Mouse (Mus musculus) liver, adult 2 months (tissue): ENCODE data around the gene Phf6. TPM values are rescaled to one million over a fixed set of nuclear protein-coding genes. Genes with fewer than 3 reads are reported as not detected.
"Not testable (repeated sequence)": the region's sequence is repeated elsewhere in the genome, so short reads cannot be mapped to it uniquely, and the experiment has no call there.

Experiments
- DNase-seq: peaks from one replicate; pipeline ENCODE4 v3.0.0-alpha.2; 2011; ENCODE audit warnings: low read depth, low spot score; ENCODE audit errors: extremely low read depth
- H3K27ac ChIP-seq: fragments of 200-500 bp; replicated peaks from 2 replicates; pipeline ENCODE4 v1.5.1; 2012; ENCODE audit warnings: low read depth, mild to moderate bottlenecking, control low read depth, inconsistent platforms, low read length; ENCODE audit not compliant: insufficient read depth
- H3K27me3 ChIP-seq: fragments of 200-500 bp; 2 replicates; pipeline ENCODE4 v1.6.1; 2012; ENCODE audit warnings: mild to moderate bottlenecking, moderate library complexity, low read length, inconsistent platforms; ENCODE audit not compliant: control insufficient read depth, insufficient read depth
- H3K36me3 ChIP-seq: fragments of 200-500 bp; 2 replicates; pipeline ENCODE4 v1.6.1; 2012; ENCODE audit warnings: low read length, inconsistent platforms; ENCODE audit not compliant: control insufficient read depth, insufficient read depth
- H3K4me1 ChIP-seq: fragments of 200-500 bp; 2 replicates; pipeline ENCODE4 v1.6.1; 2011; ENCODE audit warnings: low read length; ENCODE audit not compliant: control insufficient read depth, insufficient read depth
- H3K4me3 ChIP-seq: fragments of 200-500 bp; 2 replicates; pipeline ENCODE4 v1.5.1; 2011; ENCODE audit warnings: low read depth, mild to moderate bottlenecking, control low read depth, low read length, moderate library complexity; ENCODE audit not compliant: insufficient read depth
- H3K79me2 ChIP-seq: fragments of 200-500 bp; 2 replicates; pipeline ENCODE4 v1.6.1; 2012; ENCODE audit warnings: inconsistent platforms, mild to moderate bottlenecking, low read length, moderate library complexity; ENCODE audit not compliant: control insufficient read depth, insufficient read depth
- H3K9ac ChIP-seq: fragments of 200-500 bp; 2 replicates; pipeline ENCODE4 v1.6.1; 2012; ENCODE audit warnings: low read depth, mild to moderate bottlenecking, control low read depth, inconsistent platforms, low read length
- CTCF ChIP-seq: fragments of 200-500 bp; IDR thresholded peaks from 2 replicates; pipeline ENCODE4 v1.5.1; 2011; ENCODE audit warnings: low read depth, low read length, control low read depth
- POLR2A ChIP-seq: fragments of 200-500 bp; IDR thresholded peaks from 2 replicates; pipeline ENCODE4 v1.6.1; 2011; ENCODE audit warnings: low read length, control low read depth; ENCODE audit not compliant: insufficient read depth; ENCODE audit errors: extremely low read depth
- WGBS: fragments of 180-500 bp; shearing (Covaris S2); methylation state at CpG from one replicate; pipeline ENCODE4 v1.1.7; 2018; 5-methylcytosine and 5-hydroxymethylcytosine counted together
- polyA plus RNA-seq: library from polyadenylated mRNA; depleted of rRNA; stranded (reverse); fragments of >200 nt; gene quantifications from 2 replicates; pipeline ENCODE4 v1.2.3, GENCODE M21; 2012; rRNA removed
- total RNA-seq: library from RNA; depleted of rRNA; stranded (reverse); fragments of >200 nt; gene quantifications from 2 replicates; pipeline ENCODE4 v1.2.3, GENCODE M21; 2014; rRNA removed

The Phf6 gene
- total and polyA plus RNA-seq, 2 experiments, result 0.80 to 5.7 TPM

GRCm38 (mm10) chrX:52981378-52981777, 69.3 kb downstream of the Phf6 start:
- H3K79me2 ChIP-seq, result no peaks in the 10 kb centered on the region
- no peak overlapping the region for H3K9ac ChIP-seq
- no peaks in the 10 kb centered on the region for H3K27me3 ChIP-seq
- no peak for DNase-seq
- no peaks in the 10 kb centered on the region for H3K4me1 ChIP-seq
- 78% methylated on average over 3 of the region's 3 CpGs for WGBS
- H3K36me3 ChIP-seq, result no peaks in the 10 kb centered on the region
- no peak for TF ChIP-seq POLR2A
- no peak for TF ChIP-seq CTCF
- no peak overlapping the region for H3K4me3 ChIP-seq
- H3K27ac ChIP-seq, result no peak overlapping the region

- peak within 1 kb of the TSS; percentile 82 for H3K27ac ChIP-seq
- TF ChIP-seq CTCF, result no peak
- peak; percentile 77 for TF ChIP-seq POLR2A
- under 1% methylated on average over 72 of the region's 72 CpGs for WGBS
- H3K36me3 ChIP-seq, result no peaks in the 10 kb centered on the region
- H3K4me1 ChIP-seq, result peaks cover 5% of the 10 kb centered on the region; the same call in 1 of the 2 replicates
- H3K9ac ChIP-seq, result peak within 1 kb of the TSS; percentile 93
- no peaks in the 10 kb centered on the region for H3K27me3 ChIP-seq
- H3K4me3 ChIP-seq, result peak within 1 kb of the TSS; percentile 88
- no peaks in the 10 kb centered on the region; the same call in 1 of the 2 replicates for H3K79me2 ChIP-seq
- peak; percentile 67 for DNase-seq
Measured at GRCm38 (mm10) chrX:52987905-52988783, 76.1 kb downstream of the Phf6 start, which contains the start of gene Hprt. Hprt (plus strand) TSS chrX:52988137.

- H3K4me1 ChIP-seq, H3K4me3 ChIP-seq, H3K27me3 ChIP-seq, H3K36me3 ChIP-seq, H3K79me2 ChIP-seq, H3K27ac ChIP-seq, H3K9ac ChIP-seq, DNase-seq: not testable (repeated sequence)
- WGBS, result 80% methylated on average over 5 of the region's 5 CpGs
Measured at GRCm38 (mm10) chrX:52994726-52995125, 82.7 kb downstream of the Phf6 start.

- H3K4me1 ChIP-seq, DNase-seq, H3K9ac ChIP-seq, H3K27ac ChIP-seq, H3K27me3 ChIP-seq, H3K4me3 ChIP-seq, H3K79me2 ChIP-seq: not testable (repeated sequence)
- peaks cover 16% of the 10 kb centered on the region for H3K36me3 ChIP-seq
- 73% methylated on average over 4 of the region's 4 CpGs for WGBS
Measured at GRCm38 (mm10) chrX:53004887-53005286, 92.8 kb downstream of the Phf6 start.

- 54% methylated on average over 3 of the region's 3 CpGs for WGBS
Measured at GRCm38 (mm10) chrX:53006062-53006461, 94.0 kb downstream of the Phf6 start.

More at GRCm38 (mm10) chrX:53006062-53006461, 94.0 kb downstream of the Phf6 start:
- Histone ChIP-seq H3K4me1 (no peaks in the 10 kb centered on the region), H3K4me3 (no peak overlapping the region), H3K27me3 (no peaks in the 10 kb centered on the region), H3K79me2 (no peaks in the 10 kb centered on the region), H3K36me3 (peaks cover 16% of the 10 kb centered on the region), H3K9ac (no peak overlapping the region), H3K27ac (no peak overlapping the region)
- TF ChIP-seq CTCF, result peak; percentile 22; the same call in 1 of the 2 replicates
- no peak for TF ChIP-seq POLR2A
- DNase-seq, result peak; percentile 50

Other genes with a start within 250 kb of the Phf6 start
- 0.27 and 0.37 TPM in 2 replicates for gene Ccdc160, start 121.1 kb upstream of the Phf6 start, total RNA-seq
- gene Ccdc160, start 121.1 kb upstream of the Phf6 start, polyA plus RNA-seq, result not detected in 2 replicates
- 50.3 and 56.2 TPM in 2 replicates for gene Hprt, start 75.9 kb downstream of the Phf6 start, total RNA-seq
- 11.9 and 16.7 TPM in 2 replicates for gene Hprt, start 75.9 kb downstream of the Phf6 start, polyA plus RNA-seq